Mouse (Mus musculus): ENCODE data around the gene Slc46a3. TPM values are rescaled to one million over a fixed set of nuclear protein-coding genes. Genes with fewer than 3 reads are reported as not detected.
"Not testable (repeated sequence)": the region's sequence is repeated elsewhere in the genome, so short reads cannot be mapped to it uniquely, and the experiment has no call there.

The Slc46a3 gene
- polyA plus RNA-seq, 1 experiment, result 27.9 TPM

DNA sequence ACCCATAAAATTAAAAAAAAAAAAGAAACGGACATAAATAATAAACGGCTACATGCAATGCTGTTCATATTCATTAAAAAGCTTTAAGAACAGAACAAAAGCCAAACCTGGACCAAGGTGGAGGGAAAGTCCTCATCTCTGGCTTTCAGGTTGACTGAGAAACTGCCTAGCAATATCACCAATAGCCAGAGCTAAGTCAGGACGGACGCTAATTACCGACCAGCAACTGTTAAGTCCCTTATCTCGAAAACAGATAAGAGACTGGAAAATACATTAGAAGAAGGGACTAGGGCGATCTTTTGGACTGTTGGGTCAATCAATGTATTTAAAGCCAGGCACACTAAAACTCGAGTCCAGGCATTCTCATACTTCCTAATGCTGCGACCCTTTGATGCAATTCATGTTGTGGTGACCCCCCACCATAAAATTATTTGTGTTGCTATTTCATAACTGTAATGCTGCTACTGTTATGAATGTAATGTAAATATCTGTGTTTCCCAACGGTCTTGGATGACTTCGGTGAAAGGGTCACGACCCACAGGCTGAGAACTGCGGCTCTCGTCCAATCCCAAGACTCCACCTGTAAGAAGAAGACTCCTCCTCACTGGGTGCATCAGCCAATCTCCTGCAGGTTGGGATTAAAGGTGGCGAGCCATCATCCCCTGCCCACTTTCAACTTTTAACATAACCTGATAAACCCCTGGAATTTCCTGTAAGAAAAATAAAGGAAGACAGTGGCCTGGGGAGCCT, 7.6 kb upstream of the Slc46a3 start:
- no peaks in the 10 kb centered on the region for H3K4me1 ChIP-seq (ENCODE audit: control insufficient read depth, insufficient read depth, low read length)
- H3K27me3 ChIP-seq (ENCODE audit: control insufficient read depth, insufficient read depth, low read length), result no peaks in the 10 kb centered on the region
- no peak overlapping the region for H3K4me3 ChIP-seq (replicated peaks; ENCODE audit: insufficient read depth, low read depth, low read length)
- DNase-seq, result no peak
- TF ChIP-seq POLR2A (IDR thresholded peaks at IDR 0.05; ENCODE audit: borderline replicate concordance, insufficient read depth, low read length), result no peak
- no peak for TF ChIP-seq CTCF (IDR thresholded peaks at IDR 0.05; ENCODE audit: borderline replicate concordance, insufficient read depth, low read depth, low read length)
- WGBS, result 88% methylated on average over 15 of the region's 15 CpGs
- no peak overlapping the region for H3K27ac ChIP-seq (ENCODE audit: insufficient read depth, low read length)

DNA sequence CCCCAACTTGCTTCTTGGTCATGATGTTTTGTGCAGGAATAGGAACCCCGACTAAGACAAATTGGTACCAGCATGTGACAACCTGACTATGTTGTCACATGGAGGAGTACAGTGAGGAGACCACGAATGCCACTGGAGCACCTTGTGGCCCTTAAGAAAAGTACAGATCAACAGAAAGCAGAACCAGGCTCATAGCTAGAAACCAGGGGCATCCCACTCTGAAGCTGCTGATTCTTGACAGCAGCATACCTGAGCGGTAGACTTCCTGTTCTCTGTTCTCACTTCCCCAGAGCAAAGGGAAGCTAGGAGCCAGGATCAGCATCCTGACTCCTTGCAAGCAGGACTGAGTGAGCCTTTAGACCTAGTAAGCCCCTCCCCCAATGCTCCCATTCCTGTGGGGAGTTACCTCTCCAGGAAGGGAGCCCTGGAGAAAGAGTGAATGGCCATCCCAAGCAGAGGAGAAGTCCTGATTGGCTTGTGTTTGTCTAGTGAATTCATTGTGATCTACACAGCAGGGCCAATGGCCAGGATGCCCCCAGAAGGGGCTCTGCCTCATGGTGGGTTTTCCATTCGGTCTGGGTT, 4.4 kb upstream of the Slc46a3 start:
- WGBS, result 65% methylated on average over 4 of the region's 4 CpGs
- H3K4me3 ChIP-seq (replicated peaks; ENCODE audit: insufficient read depth, low read depth, low read length), result no peak overlapping the region
- H3K27me3 ChIP-seq (ENCODE audit: control insufficient read depth, insufficient read depth, low read length), result no peaks in the 10 kb centered on the region
- H3K27ac ChIP-seq (ENCODE audit: insufficient read depth, low read length), result no peak overlapping the region
- no peak for DNase-seq
- H3K4me1 ChIP-seq (ENCODE audit: control insufficient read depth, insufficient read depth, low read length), result peaks cover 3% of the 10 kb centered on the region; the same call in 1 of the 2 replicates
- no peak for TF ChIP-seq POLR2A (IDR thresholded peaks at IDR 0.05; ENCODE audit: borderline replicate concordance, insufficient read depth, low read length)
- TF ChIP-seq CTCF (IDR thresholded peaks at IDR 0.05; ENCODE audit: borderline replicate concordance, insufficient read depth, low read depth, low read length), result no peak

DNA sequence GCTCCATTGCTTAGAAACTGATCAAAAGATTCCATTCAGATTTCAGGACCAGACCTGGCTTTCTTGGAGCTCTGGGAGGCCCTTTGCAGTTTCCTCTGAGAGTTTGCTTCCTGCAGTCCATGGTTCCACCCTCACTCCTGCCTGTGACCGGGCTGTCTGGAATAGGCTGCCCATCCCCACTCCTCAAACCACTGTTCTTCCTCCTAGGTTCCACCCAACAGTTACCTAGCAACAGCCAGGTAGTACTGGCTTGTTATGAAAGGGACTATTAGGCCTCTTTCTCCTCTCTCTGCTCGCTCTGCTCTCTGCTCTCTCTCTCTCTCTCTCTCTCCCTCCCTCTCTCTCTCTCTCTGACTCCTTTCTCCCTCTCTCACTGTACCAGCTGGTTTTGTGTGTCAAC, 3.6 kb upstream of the Slc46a3 start:
- H3K27me3 ChIP-seq (ENCODE audit: control insufficient read depth, insufficient read depth, low read length), result no peaks in the 10 kb centered on the region
- no peak for TF ChIP-seq CTCF (IDR thresholded peaks at IDR 0.05; ENCODE audit: borderline replicate concordance, insufficient read depth, low read depth, low read length)
- TF ChIP-seq POLR2A (IDR thresholded peaks at IDR 0.05; ENCODE audit: borderline replicate concordance, insufficient read depth, low read length), result no peak
- H3K27ac ChIP-seq (ENCODE audit: insufficient read depth, low read length), result no peak overlapping the region
- H3K4me3 ChIP-seq (replicated peaks; ENCODE audit: insufficient read depth, low read depth, low read length), result no peak overlapping the region
- DNase-seq, result no peak
- 75% methylated on average over 2 of the region's 2 CpGs for WGBS
- H3K4me1 ChIP-seq (ENCODE audit: control insufficient read depth, insufficient read depth, low read length), result peaks cover 4% of the 10 kb centered on the region; the same call in 1 of the 2 replicates

DNA sequence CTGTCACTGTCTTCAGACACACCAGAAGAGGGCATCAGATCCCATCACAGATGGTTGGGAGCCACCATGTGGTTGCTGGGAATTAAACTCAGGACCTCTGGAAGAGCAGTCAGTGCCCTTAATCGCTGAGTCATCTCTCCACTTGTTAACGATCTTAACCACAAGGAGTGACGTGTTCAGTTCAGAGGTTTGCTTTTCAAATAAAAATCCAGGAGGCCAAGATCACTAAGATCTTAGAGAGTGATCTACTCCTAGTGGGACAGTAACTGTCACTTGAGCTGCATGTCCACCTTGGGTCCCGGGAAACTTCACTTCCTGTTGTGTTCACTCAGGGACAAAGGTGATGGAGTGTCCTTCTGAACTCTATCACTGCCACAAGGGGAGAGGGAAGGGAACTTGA, 1.9 kb upstream of the Slc46a3 start:
- WGBS, result 93% methylated on average over 4 of the region's 4 CpGs
- H3K27me3 ChIP-seq (ENCODE audit: control insufficient read depth, insufficient read depth, low read length), result not testable (repeated sequence)

DNA sequence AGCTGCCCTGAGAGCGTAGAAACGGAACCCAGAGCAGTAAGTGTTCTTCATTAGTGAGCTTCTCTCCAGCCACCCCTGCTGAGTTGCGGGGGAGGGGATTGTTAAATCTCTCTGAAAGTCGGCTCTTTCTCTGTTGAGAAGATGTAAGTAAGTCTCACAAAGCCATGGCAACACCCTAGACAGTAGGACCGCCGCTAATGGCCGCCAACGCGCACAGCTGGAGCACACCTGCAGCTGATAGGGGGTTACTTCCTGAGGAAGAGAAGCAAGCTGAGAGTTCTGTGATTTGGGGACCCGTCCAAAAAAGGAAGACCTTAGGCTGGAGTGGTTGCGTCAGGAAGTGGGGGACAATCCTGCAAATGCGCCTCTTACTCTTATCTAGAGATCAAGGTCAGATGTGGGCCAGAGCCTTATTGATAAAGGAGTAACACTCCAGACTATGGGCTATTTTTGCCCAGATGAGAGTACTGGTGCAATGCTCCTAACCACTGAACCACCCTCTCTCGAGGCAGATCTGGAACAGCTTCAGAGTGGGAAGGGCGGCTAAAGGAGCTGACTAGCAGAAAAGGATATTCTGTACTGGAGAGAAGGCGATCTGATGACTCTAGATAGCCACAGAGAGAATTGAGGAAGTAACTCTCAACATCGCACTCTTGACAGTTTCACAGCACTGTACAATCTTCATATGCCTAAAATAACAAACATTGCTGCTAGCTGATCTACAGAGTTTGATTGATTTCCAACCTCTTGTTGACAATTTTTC, 1.0 kb upstream of the Slc46a3 start:
- Histone ChIP-seq H3K27me3 (ENCODE audit: control insufficient read depth, insufficient read depth, low read length) (no peaks in the 10 kb centered on the region), H3K4me1 (ENCODE audit: control insufficient read depth, insufficient read depth, low read length) (peaks cover 7% of the 10 kb centered on the region; the same call in 1 of the 2 replicates), H3K27ac (ENCODE audit: insufficient read depth, low read length) (no peak overlapping the region), H3K4me3 (replicated peaks; ENCODE audit: insufficient read depth, low read depth, low read length) (peak overlapping the region; percentile 66)
- no peak for TF ChIP-seq CTCF (IDR thresholded peaks at IDR 0.05; ENCODE audit: borderline replicate concordance, insufficient read depth, low read depth, low read length)
- no peak for TF ChIP-seq POLR2A (IDR thresholded peaks at IDR 0.05; ENCODE audit: borderline replicate concordance, insufficient read depth, low read length)
- WGBS, result 40% methylated on average over 16 of the region's 16 CpGs
- DNase-seq, result peak; percentile 29 to 35

More for the DNA sequence above, 1.9 kb upstream of the Slc46a3 start:
- not testable (repeated sequence) for H3K27ac ChIP-seq (ENCODE audit: insufficient read depth, low read length); DNase-seq; H3K4me3 ChIP-seq (replicated peaks; ENCODE audit: insufficient read depth, low read depth, low read length); H3K4me1 ChIP-seq (ENCODE audit: control insufficient read depth, insufficient read depth, low read length)

DNA sequence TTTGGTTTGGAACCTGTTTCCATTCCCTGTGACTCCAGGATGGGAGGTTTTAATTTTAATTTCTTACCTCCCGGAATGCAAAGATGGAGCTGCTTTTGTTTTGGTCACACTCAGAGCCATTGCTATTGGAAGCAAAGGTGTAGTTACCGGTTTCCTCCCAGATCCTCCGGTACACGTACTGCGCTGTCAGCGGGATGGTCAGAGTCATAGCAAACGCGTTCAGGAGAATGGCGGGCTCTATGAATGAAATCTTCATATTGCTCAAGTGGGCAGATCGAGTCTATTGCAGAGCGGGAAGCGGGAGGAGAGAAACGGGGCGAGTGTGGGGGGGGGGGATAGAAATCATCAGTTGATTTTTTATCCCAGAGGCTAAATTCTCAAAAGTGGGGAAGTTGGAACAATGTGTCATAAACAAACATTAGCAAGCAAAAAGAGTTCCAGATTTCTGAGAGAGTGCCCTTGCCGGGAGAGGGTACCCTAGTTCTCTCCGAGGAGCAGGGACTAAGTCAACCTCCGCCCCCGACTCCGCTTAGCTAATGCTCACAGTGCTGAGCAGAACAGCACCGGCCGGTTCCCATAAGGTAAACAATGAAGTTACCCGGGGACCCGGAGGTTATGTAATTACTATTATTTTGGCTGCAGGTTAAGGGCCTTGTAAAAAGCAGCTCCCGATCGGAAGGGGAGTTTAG, 705 bp downstream of the Slc46a3 start:
- Histone ChIP-seq H3K4me3 (replicated peaks; ENCODE audit: insufficient read depth, low read depth, low read length) (peak overlapping the region; percentile 65), H3K4me1 (ENCODE audit: control insufficient read depth, insufficient read depth, low read length) (peaks cover 7% of the 10 kb centered on the region; the same call in 1 of the 2 replicates), H3K27ac (ENCODE audit: insufficient read depth, low read length) (peak overlapping the region; percentile 54), H3K27me3 (ENCODE audit: control insufficient read depth, insufficient read depth, low read length) (no peaks in the 10 kb centered on the region)
- peak; percentile 50 to 72 for DNase-seq
- 1% methylated on average over 25 of the region's 25 CpGs for WGBS
- no peak for TF ChIP-seq CTCF (IDR thresholded peaks at IDR 0.05; ENCODE audit: borderline replicate concordance, insufficient read depth, low read depth, low read length)
- no peak for TF ChIP-seq POLR2A (IDR thresholded peaks at IDR 0.05; ENCODE audit: borderline replicate concordance, insufficient read depth, low read length)

DNA sequence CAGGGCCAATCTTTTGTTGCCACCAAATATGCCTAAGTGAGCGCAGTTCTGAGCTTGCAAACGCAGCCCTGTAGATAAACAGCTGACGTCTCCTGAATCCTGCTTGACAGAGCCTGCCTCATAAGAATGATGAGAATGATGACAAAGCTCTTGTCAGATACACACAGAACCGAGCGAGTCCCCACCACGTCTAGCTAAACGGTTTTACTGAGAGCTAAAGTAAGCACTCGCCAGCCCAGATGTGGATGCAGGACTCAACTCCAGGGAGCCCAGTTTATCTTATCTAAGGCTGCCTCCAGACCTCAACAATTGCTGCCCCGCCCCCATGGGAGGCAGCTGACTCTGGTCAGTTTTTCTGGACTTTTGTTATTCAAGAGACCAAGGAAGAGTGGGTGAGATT, 1.5 kb downstream of the Slc46a3 start:
- WGBS, result 67% methylated on average over 9 of the region's 9 CpGs

More for the DNA sequence above, 1.5 kb downstream of the Slc46a3 start:
- TF ChIP-seq POLR2A (IDR thresholded peaks at IDR 0.05; ENCODE audit: borderline replicate concordance, insufficient read depth, low read length) (no peak), CTCF (IDR thresholded peaks at IDR 0.05; ENCODE audit: borderline replicate concordance, insufficient read depth, low read depth, low read length) (no peak)
- Histone ChIP-seq H3K4me1 (ENCODE audit: control insufficient read depth, insufficient read depth, low read length) (peaks cover 7% of the 10 kb centered on the region; the same call in 1 of the 2 replicates), H3K27me3 (ENCODE audit: control insufficient read depth, insufficient read depth, low read length) (no peaks in the 10 kb centered on the region), H3K27ac (ENCODE audit: insufficient read depth, low read length) (no peak overlapping the region), H3K4me3 (replicated peaks; ENCODE audit: insufficient read depth, low read depth, low read length) (no peak overlapping the region)
- DNase-seq, result no peak
